In genomic region chr9:42518163-42518562, GRCm38 (mm10) we compare ENCODE assay signal across 19 mouse cellular contexts. TPM values are rescaled to one million over a fixed set of nuclear protein-coding genes. Genes with fewer than 3 reads are reported as not detected.
DNase-seq lines count a peak whose midpoint lies in the region; ATAC-seq lines count a peak whose summit lies in the region.
"Had no signal": no experiment of that assay in that cellular context is flagged by ENCODE, and none has a peak within 500 bp of the region (broad histone marks: within the 10 kb centered on the region; RNA-seq: fewer than 3 reads in every experiment).

No protein-coding gene starts in this region.

- H3K4me3 ChIP-seq in midbrain, embryonic 14.5 days (replicated peaks; ENCODE audit: low read depth, low read length): no peak overlapping the region
- no peak overlapping the region for H3K4me3 ChIP-seq in midbrain, embryonic 15.5 days
- no peak overlapping the region for H3K4me3 ChIP-seq in liver, embryonic 11.5 days (ENCODE audit: low read depth, low read length)
- H3K4me3 ChIP-seq: embryonic facial prominence, embryonic 12.5 days; forebrain, embryonic 15.5 days; heart, embryonic 10.5 days had no signal

- 63% methylated on average over 14 of the region's 14 CpGs for WGBS in midbrain, embryonic 14.5 days
- 63% methylated on average over 14 of the region's 14 CpGs for WGBS in midbrain, embryonic 15.5 days
- 76% methylated on average over 14 of the region's 14 CpGs for WGBS in liver, embryonic 11.5 days

- ATAC-seq in midbrain, embryonic 14.5 days (ENCODE audit: low FRiP score, low TSS enrichment): no peak
- ATAC-seq in midbrain, embryonic 15.5 days (replicated peaks): no peak
- no peak for ATAC-seq in liver, embryonic 11.5 days (replicated peaks; ENCODE audit: low FRiP score)
- ATAC-seq: forebrain, embryonic 15.5 days had no signal

- H3K4me2 ChIP-seq in midbrain, embryonic 14.5 days (ENCODE audit: low read length): no peak overlapping the region
- no peak overlapping the region for H3K4me2 ChIP-seq in midbrain, embryonic 15.5 days
- no peak overlapping the region for H3K4me2 ChIP-seq in liver, embryonic 11.5 days
- H3K4me2 ChIP-seq: embryonic facial prominence, embryonic 12.5 days; forebrain, embryonic 15.5 days; hindbrain, embryonic 14.5 days had no signal

- H3K27me3 ChIP-seq in midbrain, embryonic 14.5 days (ENCODE audit: control insufficient read depth, insufficient read depth, low read length): no peaks in the 10 kb centered on the region
- no peaks in the 10 kb centered on the region for H3K27me3 ChIP-seq in midbrain, embryonic 15.5 days (replicated peaks)
- peaks cover 17% of the 10 kb centered on the region for H3K27me3 ChIP-seq in liver, embryonic 11.5 days (replicated peaks; ENCODE audit: control insufficient read depth, insufficient read depth, low read length)
- H3K27me3 ChIP-seq: forebrain, embryonic 15.5 days had no signal

- no peak overlapping the region for H3K9ac ChIP-seq in midbrain, embryonic 14.5 days (replicated peaks; ENCODE audit: low read length)
- no peak overlapping the region for H3K9ac ChIP-seq in midbrain, embryonic 15.5 days
- no peak overlapping the region for H3K9ac ChIP-seq in liver, embryonic 11.5 days (ENCODE audit: low read depth, low read length)
- H3K9ac ChIP-seq: embryonic facial prominence, embryonic 12.5 days; forebrain, embryonic 15.5 days; hindbrain, embryonic 14.5 days had no signal

- H3K9me3 ChIP-seq in midbrain, embryonic 14.5 days (ENCODE audit: control insufficient read depth, low read length): no peaks in the 10 kb centered on the region
- no peaks in the 10 kb centered on the region for H3K9me3 ChIP-seq in midbrain, embryonic 15.5 days
- no peaks in the 10 kb centered on the region for H3K9me3 ChIP-seq in liver, embryonic 11.5 days (ENCODE audit: control insufficient read depth, low read length)
- H3K9me3 ChIP-seq: embryonic facial prominence, embryonic 12.5 days; forebrain, embryonic 15.5 days; heart, embryonic 10.5 days had no signal

- H3K36me3 ChIP-seq in midbrain, embryonic 14.5 days (ENCODE audit: control insufficient read depth, insufficient read depth, low read length): no peaks in the 10 kb centered on the region
- H3K36me3 ChIP-seq in midbrain, embryonic 15.5 days (replicated peaks): no peaks in the 10 kb centered on the region
- H3K36me3 ChIP-seq in liver, embryonic 11.5 days (ENCODE audit: control insufficient read depth, insufficient read depth, low read length): no peaks in the 10 kb centered on the region
- H3K36me3 ChIP-seq: embryonic facial prominence, embryonic 12.5 days; forebrain, embryonic 15.5 days; heart, embryonic 10.5 days had no signal

- peak; percentile 17 for DNase-seq in embryo, embryonic 10.5 days (ENCODE audit: low spot score)
- no peak for DNase-seq in embryo, embryonic 9.5 days (ENCODE audit: extremely low spot score)
- DNase-seq in layer of hippocampus, adult 18-20 months (ENCODE audit: low spot score in 2 of 2): peak; percentile 25 to 47
- no peak for DNase-seq in layer of hippocampus, adult 9-10 months (ENCODE audit: low spot score)
- peak; percentile 42 for DNase-seq in midbrain, embryonic 14.5 days
- DNase-seq in R1 (ENCODE audit: low read depth, low spot score): peak; percentile 41
- no peak for DNase-seq in liver, embryonic 11.5 days (ENCODE audit: low spot score)
- DNase-seq: adrenal gland, adult 2 months; cerebellum, adult 11-12 months; cerebellum, adult 9-10 months; cerebellum, postnatal 25 days; gastrocnemius, postnatal 36 days; heart, adult 11 months; heart, postnatal 10 days had no signal

- no peak overlapping the region for H3K27ac ChIP-seq in midbrain, embryonic 14.5 days (replicated peaks; ENCODE audit: low read depth, low read length)
- H3K27ac ChIP-seq in midbrain, embryonic 15.5 days: no peak overlapping the region
- H3K27ac ChIP-seq in liver, embryonic 11.5 days (ENCODE audit: low read depth, low read length): no peak overlapping the region
- H3K27ac ChIP-seq: embryonic facial prominence, embryonic 12.5 days; forebrain, embryonic 15.5 days; heart, embryonic 10.5 days; hindbrain, embryonic 14.5 days had no signal

- H3K4me1 ChIP-seq in midbrain, embryonic 14.5 days (ENCODE audit: control insufficient read depth, insufficient read depth, low read length): peaks cover 15% of the 10 kb centered on the region
- H3K4me1 ChIP-seq in midbrain, embryonic 15.5 days: peaks cover 22% of the 10 kb centered on the region
- peaks cover 4% of the 10 kb centered on the region; the same call in 1 of the 2 replicates for H3K4me1 ChIP-seq in liver, embryonic 11.5 days (replicated peaks; ENCODE audit: control insufficient read depth, insufficient read depth, low read length)

RNA-seq across cellular contexts. Expression of gene Tbcel, which starts 10.6 kb away (rescaled TPM):
- 10 to 100 TPM; 57.3 to 60.6 TPM for total RNA-seq in layer of hippocampus, adult 18-20 months (2021)
- 6.6 and 7.2 TPM in 2 replicates for polyA plus RNA-seq in midbrain, embryonic 14.5 days (2014; fragmentation: Nextera tagmentation; extraction: Ambion mirVana)
- polyA plus RNA-seq in midbrain, embryonic 15.5 days (2015; fragmentation: Nextera tagmentation; extraction: Ambion mirVana): 3.6 and 4.4 TPM in 2 replicates
- 6.4 TPM in 2 replicates for polyA plus RNA-seq in liver, embryonic 11.5 days (2014; fragmentation: Nextera tagmentation; extraction: Ambion mirVana)

Comparison
In these comparisons a context has a peak if more than half of its experiments do, and no peak if none do; other contexts are left out.
1. DNase-seq: peak in embryo, embryonic 10.5 days (single experiment), layer of hippocampus, adult 18-20 months (2 of 2), midbrain, embryonic 14.5 days (single experiment) and R1 (single experiment); none in embryo, embryonic 9.5 days (single experiment), layer of hippocampus, adult 9-10 months (single experiment) and liver, embryonic 11.5 days (single experiment).